Mouse (Mus musculus): Measurements from ENCODE around the gene Gm21818. TPM values are rescaled to one million over a fixed set of nuclear protein-coding genes. Genes with fewer than 3 reads are reported as not detected.

Gene Gm21818
- not detected in 2 replicates for polyA plus RNA-seq (2015; fragmentation: Nextera tagmentation; extraction: Ambion mirVana)

DNA sequence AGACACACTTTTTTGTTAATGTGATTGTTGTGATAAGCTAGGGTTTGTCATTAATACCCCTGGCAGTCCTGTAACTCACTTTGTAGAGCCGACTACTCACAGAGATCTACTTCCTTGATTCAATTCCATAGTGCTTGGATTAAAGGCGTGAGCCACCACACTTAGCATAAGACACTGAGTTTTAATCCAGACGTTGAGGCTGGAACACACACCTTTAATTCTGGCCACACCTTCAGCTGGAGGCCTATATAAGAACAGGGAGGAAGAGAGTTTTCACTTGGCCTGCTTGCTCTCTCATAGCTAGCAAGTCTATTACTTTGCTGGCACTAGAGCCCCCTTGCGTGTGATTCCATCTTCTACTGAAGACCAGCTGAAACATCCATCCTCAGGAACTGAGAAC, at the start of gene Gm21818:
Gm21818 (plus strand) TSS at position 301 of the 400 bp plus-strand sequence.

DNA sequence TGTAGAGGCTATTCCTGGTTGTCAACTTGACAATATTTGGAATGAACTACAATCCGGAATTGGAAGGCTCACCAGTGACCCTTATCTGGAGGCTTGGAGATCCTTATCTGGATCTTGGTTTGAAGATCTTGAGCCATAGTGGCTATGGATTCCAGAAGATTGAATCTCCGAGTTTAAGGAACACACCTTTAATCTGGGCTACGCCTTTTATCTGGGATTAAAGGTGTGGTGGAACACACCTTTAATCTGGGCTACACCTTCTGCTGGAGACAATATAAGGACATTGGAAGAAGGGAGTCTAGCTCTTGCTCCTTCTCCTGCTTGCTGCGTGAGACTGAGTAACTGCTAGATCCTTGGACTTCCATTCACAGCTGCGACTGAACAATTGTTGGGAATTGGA, 32.3 kb upstream of the Gm21818 start, which contains the start of gene Gm20767:
Gm20767 (plus strand) TSS at position 301 of the 400 bp plus-strand sequence.

DNA sequence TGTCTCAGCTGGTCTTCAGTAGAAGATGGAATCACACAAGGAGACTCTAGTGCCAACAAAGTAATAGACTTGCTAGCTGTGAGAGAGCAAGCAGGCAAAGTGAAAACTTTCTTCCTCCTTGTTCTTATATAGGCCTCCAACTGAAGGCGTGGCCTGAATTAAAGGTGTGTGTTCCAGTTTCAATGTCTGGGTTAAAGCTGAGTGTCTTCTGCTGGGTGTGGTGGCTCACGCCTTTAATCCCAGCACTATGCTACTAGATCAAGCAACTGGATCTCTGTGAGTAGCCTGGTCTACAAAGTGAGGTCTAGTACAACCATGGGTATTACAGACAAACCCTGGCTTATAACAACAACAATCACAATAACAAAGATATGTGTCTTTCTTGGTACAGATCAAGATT, 43.6 kb downstream of the Gm21818 start, which contains the start of gene Gm21762:
Gm21762 (minus strand) TSS at position 101 of the 400 bp plus-strand sequence.

Other genes with a start within 250 kb of the Gm21818 start
- 0.10 and 0.38 TPM in 2 replicates for gene Gm21761, start 243.2 kb upstream of the Gm21818 start, polyA plus RNA-seq (2015; fragmentation: Nextera tagmentation; extraction: Ambion mirVana)
- not detected in 2 replicates for gene B020031M17Rik, start 221.6 kb upstream of the Gm21818 start, polyA plus RNA-seq (2015; fragmentation: Nextera tagmentation; extraction: Ambion mirVana)
- not detected in 2 replicates for gene Gm36079, start 145.4 kb upstream of the Gm21818 start, polyA plus RNA-seq (2015; fragmentation: Nextera tagmentation; extraction: Ambion mirVana)
- 2.9 and 4.1 TPM in 2 replicates for gene Gm21188, start 120.2 kb upstream of the Gm21818 start, polyA plus RNA-seq (2015; fragmentation: Nextera tagmentation; extraction: Ambion mirVana)
- gene Gm20767, start 32.2 kb upstream of the Gm21818 start, polyA plus RNA-seq (2015; fragmentation: Nextera tagmentation; extraction: Ambion mirVana) = not detected in 2 replicates
- 0.19 TPM in 1 of 2 replicates, not detected in the other for gene Gm21762, start 43.5 kb downstream of the Gm21818 start, polyA plus RNA-seq (2015; fragmentation: Nextera tagmentation; extraction: Ambion mirVana)
- not detected in 2 replicates for gene Gm21731, start 66.7 kb downstream of the Gm21818 start, polyA plus RNA-seq (2015; fragmentation: Nextera tagmentation; extraction: Ambion mirVana)
- 0.15 and 0.23 TPM in 2 replicates for gene AF067061, start 90.7 kb downstream of the Gm21818 start, polyA plus RNA-seq (2015; fragmentation: Nextera tagmentation; extraction: Ambion mirVana)
- 1.9 and 2.0 TPM in 2 replicates for gene BC147527, start 128.0 kb downstream of the Gm21818 start, polyA plus RNA-seq (2015; fragmentation: Nextera tagmentation; extraction: Ambion mirVana)
- gene Tcstv3, start 144.4 kb downstream of the Gm21818 start, polyA plus RNA-seq (2015; fragmentation: Nextera tagmentation; extraction: Ambion mirVana) = not detected in 2 replicates

All from spleen, postnatal 0 days (tissue).